Mouse (Mus musculus) intestine, postnatal 0 days (tissue): ENCODE data around the gene Tmem97. TPM values are rescaled to one million over a fixed set of nuclear protein-coding genes. Genes with fewer than 3 reads are reported as not detected.

Experiments used
- ATAC-seq: fragments of 200-750 bp; cut with Nextera tagmentation; 2 replicates; pipeline ENCODE4 v1.8.0; 2017; ENCODE audit warnings: mild to moderate bottlenecking, moderate TSS enrichment, moderate library complexity
- H3K27ac ChIP-seq: fragments of 300-500 bp; sonication (generic); 2 replicates; pipeline ENCODE4 v1.5.1; 2014; ENCODE audit warnings: mild to moderate bottlenecking, low read depth, low read length, moderate library complexity
- H3K27me3 ChIP-seq: fragments of 300-500 bp; sonication (generic); replicated peaks from 2 replicates; pipeline ENCODE4 v1.6.1; 2014; ENCODE audit warnings: low read length, mixed read lengths; ENCODE audit not compliant: control insufficient read depth, insufficient read depth
- H3K36me3 ChIP-seq: fragments of 300-500 bp; sonication (generic); 2 replicates; pipeline ENCODE4 v1.6.1; 2014; ENCODE audit warnings: mild to moderate bottlenecking, moderate library complexity; ENCODE audit not compliant: control insufficient read depth, insufficient read depth
- H3K4me1 ChIP-seq: fragments of 300-500 bp; sonication (generic); replicated peaks from 2 replicates; pipeline ENCODE4 v1.6.1; 2014; ENCODE audit warnings: antibody characterized with exemption, low read length, mixed read lengths; ENCODE audit not compliant: control insufficient read depth, insufficient read depth
- H3K4me2 ChIP-seq: fragments of 300-500 bp; sonication (generic); replicated peaks from 2 replicates; pipeline ENCODE4 v1.6.1; 2014; ENCODE audit warnings: low read depth, mild to moderate bottlenecking, moderate library complexity
- H3K4me3 ChIP-seq: fragments of 300-500 bp; sonication (generic); 2 replicates; pipeline ENCODE4 v1.5.1; 2014; ENCODE audit warnings: low read depth, low read length
- H3K9ac ChIP-seq: fragments of 300-500 bp; sonication (generic); 2 replicates; pipeline ENCODE4 v1.6.1; 2014; ENCODE audit warnings: mild to moderate bottlenecking, low read depth, low read length
- H3K9me3 ChIP-seq: fragments of 300-500 bp; sonication (generic); 2 replicates; pipeline ENCODE4 v1.6.1; 2016; ENCODE audit warnings: mixed run types; ENCODE audit not compliant: control insufficient read depth
- CTCF ChIP-seq: sonication (generic); IDR thresholded peaks from 2 replicates; pipeline ENCODE4 v1.5.1; 2016; ENCODE audit warnings: low read depth, mild to moderate bottlenecking, control low read depth, antibody characterized with exemption, moderate library complexity
- WGBS: fragments of 180-500 bp; shearing (Covaris S2); extraction: QIAGEN DNeasy Blood & Tissue Kit; methylation state at CpG from one replicate; pipeline ENCODE4 v1.1.7; 2014; 5-methylcytosine and 5-hydroxymethylcytosine counted together
- polyA plus RNA-seq: library from polyadenylated mRNA; unstranded; fragments of >200 nt; fragmentation: Nextera tagmentation; extraction: Ambion mirVana; gene quantifications from 2 replicates; pipeline ENCODE4 v1.2.1, GENCODE M21; 2015

The Tmem97 gene
- polyA plus RNA-seq, 1 experiment from 2014 or later = 83.9 TPM

DNA sequence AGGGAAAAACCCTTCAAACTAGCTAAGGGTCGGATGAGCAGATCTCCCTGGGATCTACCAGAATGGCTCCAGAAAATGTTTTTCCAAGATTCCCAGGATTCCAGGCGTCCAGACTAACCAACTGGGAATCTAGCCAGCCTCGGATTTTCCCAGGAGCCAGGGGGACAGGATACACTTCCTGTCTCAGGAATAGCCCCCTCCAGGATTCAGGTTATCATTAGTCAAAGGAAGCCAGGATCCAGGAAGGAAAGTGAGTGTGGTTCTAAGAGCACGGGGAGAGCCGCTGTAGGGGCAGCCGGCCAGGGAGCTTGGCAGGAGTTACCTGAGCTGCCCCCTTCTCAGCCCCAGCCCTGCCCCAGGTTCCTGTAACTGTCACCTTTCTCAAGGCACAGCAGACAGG, 19.5 kb downstream of the Tmem97 start:
- Histone ChIP-seq H3K4me2 (no peak overlapping the region), H3K36me3 (peaks cover 49% of the 10 kb centered on the region), H3K27ac (no peak overlapping the region), H3K4me1 (0 out of 2 replicates have a peak, but pooled peaks cover 8% of the 10 kb centered on the region), H3K9ac (no peak overlapping the region), H3K9me3 (no peaks in the 10 kb centered on the region), H3K4me3 (no peak overlapping the region), H3K27me3 (no peaks in the 10 kb centered on the region)
- WGBS = 66% methylated on average over 6 of the region's 6 CpGs
- TF ChIP-seq CTCF = no peak
- no peak for ATAC-seq

DNA sequence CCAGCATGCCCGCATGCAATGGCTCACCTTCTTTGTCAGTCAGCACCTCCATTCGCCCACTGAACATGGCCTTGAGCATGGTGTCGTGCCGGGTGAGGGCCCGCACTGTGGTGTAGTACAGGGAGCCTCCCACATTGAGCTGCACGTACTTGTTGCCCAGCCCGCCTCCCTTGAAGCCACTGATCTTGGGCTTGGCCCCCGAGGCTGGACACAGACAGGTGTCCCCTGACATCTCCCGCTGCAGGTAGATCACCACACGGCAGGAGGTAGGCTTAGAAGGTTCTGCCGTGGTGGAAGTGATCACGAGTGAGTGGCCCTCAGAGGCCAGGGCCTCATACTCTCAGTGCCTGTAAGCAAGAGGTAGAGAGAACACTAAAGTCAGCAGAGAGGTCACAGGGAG, 20.6 kb downstream of the Tmem97 start:
- no peak overlapping the region for H3K4me3 ChIP-seq
- 0 out of 2 replicates have a peak, but pooled peaks cover 6% of the 10 kb centered on the region for H3K4me1 ChIP-seq
- peaks cover 60% of the 10 kb centered on the region for H3K36me3 ChIP-seq
- no peak overlapping the region for H3K27ac ChIP-seq
- H3K27me3 ChIP-seq = no peaks in the 10 kb centered on the region
- H3K4me2 ChIP-seq = no peak overlapping the region
- H3K9ac ChIP-seq = no peak overlapping the region
- H3K9me3 ChIP-seq = no peaks in the 10 kb centered on the region
- TF ChIP-seq CTCF = no peak
- WGBS = 92% methylated on average over 12 of the region's 12 CpGs
- no peak for ATAC-seq

DNA sequence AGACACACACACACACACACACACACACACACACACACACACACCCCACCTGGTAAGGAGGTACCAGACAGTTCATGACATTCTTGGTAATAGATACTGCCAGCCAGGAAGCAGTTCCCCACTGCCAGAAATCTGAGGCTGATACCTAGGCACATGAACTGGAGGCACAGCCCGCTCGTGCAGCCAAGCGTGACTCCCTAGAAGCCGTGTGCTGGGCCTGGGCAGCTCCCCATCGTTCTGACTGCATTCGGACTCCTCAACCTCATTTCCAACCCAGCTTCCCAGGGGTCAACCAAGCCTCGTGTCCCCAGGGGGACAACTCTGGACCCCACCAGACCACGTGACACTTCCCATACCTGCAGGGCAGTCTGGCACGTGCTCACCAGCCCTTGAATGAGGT, 21.9 kb downstream of the Tmem97 start:
- no peak for ATAC-seq
- Histone ChIP-seq H3K36me3 (peaks cover 72% of the 10 kb centered on the region), H3K4me1 (no peaks in the 10 kb centered on the region)

DNA sequence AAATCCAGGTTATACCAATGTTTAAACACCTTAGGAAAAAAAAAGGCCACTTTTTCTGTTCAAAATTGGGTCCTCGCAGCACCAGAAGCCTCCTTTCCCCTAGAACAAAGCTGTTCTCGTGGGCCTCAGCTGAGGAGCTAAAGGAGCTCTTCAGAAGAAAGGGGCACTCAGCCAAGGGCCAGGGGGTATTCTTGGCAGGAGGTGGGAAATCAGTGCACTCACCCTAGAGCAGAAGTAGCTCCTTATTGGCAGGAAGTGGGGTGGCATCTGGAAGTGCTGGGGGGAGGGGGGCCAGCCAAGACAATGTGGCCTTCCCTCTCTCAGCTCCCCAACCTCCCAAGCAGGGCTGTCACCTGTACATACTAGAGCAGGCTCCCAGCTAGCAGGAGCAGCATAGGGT, 25.7 kb downstream of the Tmem97 start:
- Histone ChIP-seq H3K9me3 (no peaks in the 10 kb centered on the region), H3K4me3 (no peak overlapping the region), H3K4me2 (no peak overlapping the region), H3K9ac (no peak overlapping the region), H3K36me3 (peaks cover 91% of the 10 kb centered on the region), H3K4me1 (no peaks in the 10 kb centered on the region), H3K27me3 (no peaks in the 10 kb centered on the region), H3K27ac (no peak overlapping the region)
- WGBS = 76% methylated on average over 2 of the region's 2 CpGs
- ATAC-seq = no peak
- no peak for TF ChIP-seq CTCF

More for the DNA sequence above, 21.9 kb downstream of the Tmem97 start:
- no peak for TF ChIP-seq CTCF
- H3K27ac ChIP-seq = no peak overlapping the region
- no peak overlapping the region for H3K4me3 ChIP-seq
- H3K9me3 ChIP-seq = no peaks in the 10 kb centered on the region
- H3K27me3 ChIP-seq = no peaks in the 10 kb centered on the region
- no peak overlapping the region for H3K4me2 ChIP-seq
- no peak overlapping the region for H3K9ac ChIP-seq
- WGBS = 92% methylated on average over 9 of the region's 9 CpGs

DNA sequence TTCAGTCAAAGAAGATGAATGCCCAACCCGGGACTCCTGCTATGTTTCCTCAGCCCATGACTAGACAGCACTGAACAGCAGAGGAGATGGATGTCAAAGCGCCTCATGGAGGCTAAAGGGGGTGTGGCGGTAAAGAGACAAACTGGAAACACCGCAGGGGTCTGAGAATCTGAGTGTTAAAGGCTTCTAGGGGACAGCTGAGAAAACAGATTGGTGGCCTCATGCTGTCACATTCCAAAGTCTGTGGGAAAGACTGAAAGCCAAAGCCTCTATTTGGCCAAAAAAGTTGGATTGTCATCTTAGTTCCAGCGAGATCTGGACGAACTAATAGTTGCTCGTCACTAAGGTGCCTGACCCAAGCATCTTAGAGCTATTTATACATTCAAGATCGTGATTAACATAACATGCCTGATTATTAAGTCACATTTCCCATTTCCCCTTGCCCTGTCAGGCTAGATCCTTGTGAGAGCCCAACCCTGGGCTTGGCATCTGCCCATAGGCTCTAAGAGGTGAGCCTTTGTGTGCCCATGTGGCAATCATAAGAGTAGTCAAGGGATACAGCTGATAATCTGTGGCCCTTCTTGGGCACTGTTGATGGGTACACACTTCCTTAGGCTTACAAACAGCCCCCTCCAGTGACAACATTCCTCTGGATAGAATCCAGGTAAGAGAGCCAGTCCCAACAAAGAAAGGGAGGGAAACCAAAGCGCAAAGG, 27.2 kb downstream of the Tmem97 start:
- Histone ChIP-seq H3K4me2 (no peak overlapping the region), H3K4me1 (no peaks in the 10 kb centered on the region), H3K36me3 (peaks cover 90% of the 10 kb centered on the region), H3K27me3 (no peaks in the 10 kb centered on the region), H3K4me3 (no peak overlapping the region), H3K9me3 (no peaks in the 10 kb centered on the region), H3K27ac (no peak overlapping the region), H3K9ac (no peak overlapping the region)
- WGBS = 85% methylated on average over 9 of the region's 9 CpGs
- no peak for TF ChIP-seq CTCF
- ATAC-seq = no peak

DNA sequence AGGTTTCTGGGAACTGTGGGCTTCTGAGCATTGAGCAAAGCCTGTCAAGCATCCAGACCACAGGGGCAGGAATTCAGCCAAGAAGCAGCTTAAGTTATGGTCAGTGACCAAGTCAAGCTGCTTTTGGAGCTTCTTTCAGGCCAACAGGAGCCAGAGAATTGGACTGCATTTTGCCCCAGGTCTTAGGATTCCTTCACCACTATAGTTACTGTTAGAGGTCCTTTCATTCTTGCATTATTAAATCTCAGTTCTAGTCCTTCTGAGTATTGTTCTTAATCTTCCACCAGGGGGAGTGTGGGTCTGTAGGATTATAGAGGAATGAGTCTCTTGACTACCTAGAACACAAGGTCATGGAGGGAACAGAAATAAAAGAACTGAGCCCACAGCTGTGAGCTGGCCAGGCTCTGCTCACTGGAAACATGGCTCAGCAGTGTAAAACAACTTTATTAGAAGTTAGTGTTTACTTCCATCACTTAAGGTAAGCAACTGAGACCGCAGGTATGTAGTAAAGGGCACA, 28.0 kb downstream of the Tmem97 start:
- ATAC-seq = no peak
- H3K4me3 ChIP-seq = no peak overlapping the region
- H3K27ac ChIP-seq = no peak overlapping the region
- H3K9me3 ChIP-seq = no peaks in the 10 kb centered on the region
- no peaks in the 10 kb centered on the region for H3K4me1 ChIP-seq
- TF ChIP-seq CTCF = peak; percentile 70
- 91% methylated on average over 1 of the region's 1 CpGs for WGBS
- H3K9ac ChIP-seq = no peak overlapping the region
- H3K36me3 ChIP-seq = peaks cover 90% of the 10 kb centered on the region
- H3K27me3 ChIP-seq = no peaks in the 10 kb centered on the region
- H3K4me2 ChIP-seq = no peak overlapping the region
